Mouse (Mus musculus): ENCODE measurements at regions not wholly inside any gene's neighbourhood (a gene's known extent, or its start where the extent isn't known, plus 50 kb on each side); places are given as distances from the start of the nearest gene placed in this dataset.

DNA sequence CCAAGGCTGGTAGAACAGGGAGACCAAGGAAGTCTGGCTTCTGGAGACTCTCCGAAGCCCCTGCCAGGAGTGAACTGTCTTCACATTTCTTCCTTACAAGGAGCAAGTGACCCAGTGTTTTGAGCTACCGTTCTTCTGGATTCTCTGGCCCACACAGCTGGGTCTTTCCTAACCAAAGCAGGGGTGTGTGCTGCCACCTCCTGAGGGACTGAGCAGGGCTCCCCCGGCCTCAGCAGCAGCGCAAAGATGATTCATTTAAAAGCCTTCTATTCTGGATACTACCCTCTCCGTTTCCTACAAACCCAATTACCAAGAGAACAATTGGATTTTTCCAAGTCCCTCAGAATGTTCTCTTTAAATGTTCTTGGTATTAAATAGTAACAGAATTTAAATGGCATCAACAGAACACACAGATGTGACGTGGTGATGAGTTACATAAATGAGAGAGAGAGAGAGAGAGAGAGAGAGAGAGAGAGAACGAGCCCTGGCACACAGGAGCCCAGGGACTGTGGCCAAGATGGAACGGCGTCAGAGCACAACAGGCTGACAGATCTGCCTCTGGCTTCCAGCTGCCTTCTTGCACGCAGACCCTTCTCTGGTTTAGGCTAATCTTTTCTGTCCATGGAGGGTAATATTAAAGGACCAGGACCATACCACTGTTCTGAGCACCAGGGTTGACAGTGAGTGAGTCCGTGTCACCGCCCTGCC lies 191.6 kb downstream of the Agtpbp1 start:
- no peak overlapping the region for H3K27ac ChIP-seq (replicated peaks; ENCODE audit: low read depth, low read length)
- H3K4me3 ChIP-seq (ENCODE audit: insufficient read depth, low read depth, low read length), result no peak overlapping the region
- no peaks in the 10 kb centered on the region for H3K4me1 ChIP-seq (ENCODE audit: control insufficient read depth, insufficient read depth, insufficient read length, low read length)

DNA sequence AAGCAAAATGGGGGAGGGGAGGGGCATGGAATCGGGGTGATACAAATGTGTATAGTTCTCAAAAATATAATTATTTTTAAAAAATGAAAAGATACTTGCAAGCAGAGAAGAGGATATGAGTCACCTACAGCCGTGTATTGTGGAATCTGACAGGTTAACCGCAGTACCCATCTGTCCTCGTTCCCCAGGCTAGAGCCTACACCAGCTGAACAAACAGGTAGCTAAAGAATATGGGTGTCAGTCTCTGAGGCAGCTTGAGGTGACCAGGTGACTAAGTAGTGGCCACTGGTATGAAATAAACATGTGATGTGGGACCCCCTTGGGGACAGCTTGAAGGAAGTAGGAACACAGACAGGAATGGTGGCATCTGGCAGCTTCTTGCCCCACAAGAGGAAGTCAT lies 192.2 kb downstream of the Agtpbp1 start:
- H3K4me3 ChIP-seq (ENCODE audit: insufficient read depth, low read depth, low read length), result no peak overlapping the region
- no peak overlapping the region for H3K27ac ChIP-seq (replicated peaks; ENCODE audit: low read depth, low read length)
- H3K4me1 ChIP-seq (ENCODE audit: control insufficient read depth, insufficient read depth, insufficient read length, low read length), result no peaks in the 10 kb centered on the region

DNA sequence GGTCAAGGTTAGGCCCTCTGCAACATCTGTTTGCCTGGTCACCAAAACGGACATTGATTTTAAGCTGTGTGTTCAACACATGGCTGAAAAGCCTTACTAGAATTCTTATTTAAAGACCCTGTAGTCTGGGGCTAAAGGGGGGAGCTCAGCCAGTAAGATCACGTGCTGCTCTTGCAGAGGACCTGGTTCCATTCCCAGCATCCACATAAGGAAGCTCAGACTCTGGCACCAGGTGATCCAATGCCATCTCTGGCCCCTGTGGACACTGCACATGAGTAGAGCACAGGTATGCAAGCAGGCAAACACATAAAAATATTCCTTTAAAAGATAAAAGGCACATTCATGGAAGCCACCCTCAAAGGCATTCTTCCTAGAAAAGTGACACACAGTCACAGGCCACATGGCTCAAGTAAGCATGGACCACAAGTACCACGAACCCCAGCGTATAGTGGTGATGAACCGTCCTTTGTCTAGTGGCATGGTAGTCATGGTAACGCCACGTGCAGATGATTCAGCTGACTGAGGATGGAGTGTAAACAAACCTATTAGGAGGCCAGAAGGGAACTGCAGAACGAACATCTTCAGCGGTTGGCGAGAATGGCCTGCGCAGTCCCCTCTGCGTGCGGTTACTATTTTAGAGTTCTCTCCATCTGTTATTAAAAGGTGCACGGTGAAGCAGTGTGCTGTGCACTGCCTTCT lies 197.3 kb downstream of the Agtpbp1 start:
- no peak overlapping the region for H3K4me3 ChIP-seq (ENCODE audit: insufficient read depth, low read depth, low read length)
- H3K27ac ChIP-seq (replicated peaks; ENCODE audit: low read depth, low read length), result no peak overlapping the region
- no peaks in the 10 kb centered on the region for H3K4me1 ChIP-seq (ENCODE audit: control insufficient read depth, insufficient read depth, insufficient read length, low read length)

DNA sequence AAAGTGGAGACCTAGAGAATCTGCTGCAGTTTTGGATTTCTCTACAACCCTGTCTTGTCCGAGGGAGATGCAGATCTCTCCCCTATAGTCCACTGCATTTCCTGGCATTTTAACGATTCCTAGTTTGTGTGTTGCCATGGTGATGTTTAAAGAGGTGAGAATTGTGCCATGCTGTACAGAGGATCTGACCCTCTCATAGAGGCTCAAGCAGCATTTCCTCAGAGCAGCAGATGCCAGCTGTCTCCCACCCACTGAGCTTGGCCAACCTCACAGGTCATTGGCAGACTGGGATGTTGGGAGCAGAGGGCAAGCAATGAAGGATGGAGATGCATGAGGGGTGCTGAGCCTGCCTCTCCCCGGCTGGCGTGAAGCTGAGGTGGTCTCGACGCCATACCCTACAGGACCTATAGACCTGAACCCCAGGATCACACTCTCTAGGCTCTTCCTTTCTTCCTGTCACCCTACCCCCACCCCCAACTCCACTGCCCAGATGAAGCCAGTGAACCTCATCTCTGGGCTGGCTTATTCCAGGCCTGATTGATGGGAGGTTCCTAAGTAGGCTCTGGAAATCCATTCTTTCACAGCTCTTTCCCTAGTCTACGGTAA lies 198.0 kb downstream of the Agtpbp1 start:
- Histone ChIP-seq H3K27ac (replicated peaks; ENCODE audit: low read depth, low read length) (no peak overlapping the region), H3K4me3 (ENCODE audit: insufficient read depth, low read depth, low read length) (no peak overlapping the region), H3K4me1 (ENCODE audit: control insufficient read depth, insufficient read depth, insufficient read length, low read length) (no peaks in the 10 kb centered on the region)

DNA sequence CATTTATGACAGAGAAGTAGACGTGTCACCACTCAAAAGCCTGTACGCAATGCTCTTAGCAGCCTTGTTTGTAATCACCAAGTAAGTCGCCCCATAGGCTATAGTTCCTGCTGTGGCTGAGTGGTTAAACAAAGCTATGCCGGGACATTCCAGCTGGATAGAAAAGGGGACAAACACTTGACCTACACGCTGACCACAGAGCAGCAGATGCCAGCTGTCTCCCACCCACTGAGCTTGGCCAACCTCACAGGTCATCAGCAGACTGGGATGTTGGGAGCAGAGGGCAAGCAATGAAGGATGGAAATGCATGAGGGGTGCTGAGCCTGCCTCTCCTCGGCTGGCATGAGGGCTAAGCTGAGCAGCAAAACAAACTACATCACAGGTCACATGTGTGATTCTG lies 199.2 kb downstream of the Agtpbp1 start:
- no peak overlapping the region for H3K4me3 ChIP-seq (ENCODE audit: insufficient read depth, low read depth, low read length)
- H3K27ac ChIP-seq (replicated peaks; ENCODE audit: low read depth, low read length), result no peak overlapping the region
- no peaks in the 10 kb centered on the region for H3K4me1 ChIP-seq (ENCODE audit: control insufficient read depth, insufficient read depth, insufficient read length, low read length)

DNA sequence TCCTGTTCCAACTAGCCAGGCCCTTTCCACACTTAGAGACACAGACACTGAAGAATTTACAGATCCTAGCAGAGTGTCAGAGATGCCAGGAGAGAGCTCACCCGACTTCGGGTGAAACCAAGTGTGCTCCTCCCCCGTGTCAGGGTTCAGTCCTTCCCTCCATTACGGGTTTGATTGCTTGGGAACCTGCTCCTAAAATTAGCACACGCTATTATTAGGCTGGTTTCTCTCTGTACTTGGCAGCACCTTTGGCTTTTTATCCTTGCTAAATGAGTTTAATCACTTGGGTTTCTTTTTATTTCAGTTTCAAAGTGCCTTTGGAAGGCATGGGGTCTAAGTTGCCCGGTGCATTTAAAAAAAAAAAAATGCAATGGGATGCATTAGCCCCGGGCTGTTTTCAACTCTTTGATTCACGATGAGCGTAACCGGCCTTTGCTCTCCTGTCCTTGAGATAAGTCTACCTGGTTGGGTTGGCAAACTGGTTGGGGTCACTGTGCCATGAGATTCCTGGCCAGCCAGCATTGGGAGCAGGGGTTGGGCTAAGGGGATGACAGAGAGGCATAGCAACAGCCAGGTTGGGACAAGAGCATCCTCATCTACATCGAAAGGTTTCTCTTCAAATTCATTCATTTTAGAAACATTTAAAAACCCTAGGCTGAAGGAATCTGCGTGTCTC lies 214.7 kb downstream of the Agtpbp1 start:
- H3K4me1 ChIP-seq (ENCODE audit: control insufficient read depth, insufficient read depth, insufficient read length, low read length), result no peaks in the 10 kb centered on the region
- H3K27ac ChIP-seq (replicated peaks; ENCODE audit: low read depth, low read length), result no peak overlapping the region
- no peak overlapping the region for H3K4me3 ChIP-seq (ENCODE audit: insufficient read depth, low read depth, low read length)

DNA sequence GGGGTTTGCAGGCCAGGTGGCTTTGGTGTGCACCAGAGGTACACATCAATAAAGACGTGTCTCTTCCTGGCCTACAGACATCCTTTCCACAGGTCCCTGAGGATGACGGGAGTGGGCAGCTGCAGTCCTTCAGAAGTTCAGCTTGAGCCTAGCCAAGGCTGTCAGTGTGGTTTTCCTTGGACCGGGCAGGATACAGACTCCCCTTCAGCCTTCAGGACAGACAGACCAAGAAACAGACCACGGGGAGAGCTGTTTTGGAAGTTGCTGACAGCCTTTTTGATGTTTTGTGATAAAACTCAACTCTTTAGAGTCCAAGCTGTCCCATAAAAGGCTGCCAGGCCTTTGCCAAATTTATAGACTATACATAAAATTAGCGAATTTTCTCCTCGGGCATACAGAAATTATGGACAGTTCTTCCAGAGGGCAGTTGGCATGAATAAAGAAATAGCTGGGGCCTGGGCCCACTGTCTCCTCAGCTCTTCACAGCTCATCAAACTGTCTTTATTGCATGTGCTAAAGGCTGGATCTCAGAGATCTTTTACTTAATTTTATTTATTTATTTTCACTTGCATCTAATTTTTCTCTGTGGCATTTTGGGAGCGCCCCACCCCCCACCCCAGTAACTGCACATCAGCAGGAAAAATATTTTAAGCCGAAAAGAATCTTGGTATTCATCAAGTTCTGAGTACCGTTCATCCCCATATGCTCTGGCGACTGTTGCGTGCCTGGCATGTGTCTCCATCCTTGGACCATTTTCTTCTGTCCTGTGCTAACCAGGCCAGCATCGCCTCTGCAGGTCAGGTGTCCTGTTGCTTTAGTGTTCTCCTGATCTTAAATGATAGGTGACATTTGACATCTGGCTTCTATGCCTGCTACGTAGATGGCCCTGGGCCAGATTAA lies 216.2 kb downstream of the Agtpbp1 start:
- no peak overlapping the region for H3K27ac ChIP-seq (replicated peaks; ENCODE audit: low read depth, low read length)
- H3K4me3 ChIP-seq (ENCODE audit: insufficient read depth, low read depth, low read length), result no peak overlapping the region
- H3K4me1 ChIP-seq (ENCODE audit: control insufficient read depth, insufficient read depth, insufficient read length, low read length), result no peaks in the 10 kb centered on the region

DNA sequence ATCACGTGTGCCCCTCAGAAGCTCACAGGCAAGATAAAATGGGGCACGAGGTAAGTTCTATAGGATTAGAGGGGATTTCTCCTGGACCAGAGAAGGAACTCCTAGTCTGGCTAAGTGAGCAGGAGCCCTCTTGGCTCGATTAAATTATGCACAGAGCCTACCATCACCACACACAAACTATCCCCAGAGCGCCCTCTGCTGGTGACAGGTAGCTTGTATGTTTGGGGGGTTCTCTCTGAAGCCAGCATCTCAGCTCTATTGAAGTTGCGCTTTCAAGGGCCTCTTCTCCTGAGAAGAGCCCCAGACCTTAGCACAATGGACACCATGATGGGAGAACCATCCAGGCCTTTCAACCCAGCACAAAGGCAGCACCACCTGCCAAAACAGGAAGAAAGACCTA lies 219.6 kb downstream of the Agtpbp1 start:
- H3K27ac ChIP-seq (replicated peaks; ENCODE audit: low read depth, low read length), result no peak overlapping the region
- H3K4me1 ChIP-seq (ENCODE audit: control insufficient read depth, insufficient read depth, insufficient read length, low read length), result no peaks in the 10 kb centered on the region
- no peak overlapping the region for H3K4me3 ChIP-seq (ENCODE audit: insufficient read depth, low read depth, low read length)

DNA sequence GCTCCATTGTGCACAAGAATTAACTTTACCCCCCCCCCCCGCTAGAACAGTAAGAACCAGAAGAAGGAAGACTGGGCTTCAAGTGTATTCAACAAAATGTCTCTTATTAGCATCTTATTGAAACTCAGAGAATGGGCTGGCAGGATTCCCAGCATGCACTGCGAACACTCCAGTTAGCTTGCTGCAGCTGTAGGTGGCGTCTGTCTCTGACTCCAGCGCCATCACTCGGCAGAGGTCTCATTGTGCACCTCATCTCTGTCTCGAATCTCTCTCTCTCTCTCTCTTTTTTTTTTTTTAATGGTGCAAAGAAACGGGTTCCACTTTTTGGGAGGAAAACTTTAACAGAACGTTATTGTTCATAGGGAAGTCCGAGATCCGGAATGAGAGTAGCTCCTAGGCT lies 221.6 kb downstream of the Agtpbp1 start:
- H3K27ac ChIP-seq (replicated peaks; ENCODE audit: low read depth, low read length), result no peak overlapping the region
- H3K4me3 ChIP-seq (ENCODE audit: insufficient read depth, low read depth, low read length), result no peak overlapping the region
- no peaks in the 10 kb centered on the region for H3K4me1 ChIP-seq (ENCODE audit: control insufficient read depth, insufficient read depth, insufficient read length, low read length)

DNA sequence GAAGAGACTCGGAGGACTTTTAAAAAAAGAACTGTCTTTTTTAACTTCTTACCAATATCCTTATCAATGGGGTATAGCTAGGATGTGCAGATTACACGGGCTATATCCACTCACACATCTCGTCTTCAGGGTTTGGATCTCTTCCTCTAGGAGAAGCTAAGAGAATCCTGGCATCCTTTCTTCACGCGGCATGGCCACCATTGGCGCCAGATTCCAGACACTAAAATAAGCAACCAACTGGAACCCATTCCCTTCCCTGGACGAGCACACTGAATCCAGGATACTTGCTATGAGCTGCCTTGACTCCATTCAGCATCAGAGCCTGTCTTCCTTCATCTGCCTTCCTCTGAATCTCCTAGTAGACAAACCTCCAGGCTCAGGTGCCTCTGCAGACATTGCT lies 223.7 kb downstream of the Agtpbp1 start:
- Histone ChIP-seq H3K4me1 (ENCODE audit: control insufficient read depth, insufficient read depth, insufficient read length, low read length) (no peaks in the 10 kb centered on the region), H3K27ac (replicated peaks; ENCODE audit: low read depth, low read length) (no peak overlapping the region), H3K4me3 (ENCODE audit: insufficient read depth, low read depth, low read length) (no peak overlapping the region)

DNA sequence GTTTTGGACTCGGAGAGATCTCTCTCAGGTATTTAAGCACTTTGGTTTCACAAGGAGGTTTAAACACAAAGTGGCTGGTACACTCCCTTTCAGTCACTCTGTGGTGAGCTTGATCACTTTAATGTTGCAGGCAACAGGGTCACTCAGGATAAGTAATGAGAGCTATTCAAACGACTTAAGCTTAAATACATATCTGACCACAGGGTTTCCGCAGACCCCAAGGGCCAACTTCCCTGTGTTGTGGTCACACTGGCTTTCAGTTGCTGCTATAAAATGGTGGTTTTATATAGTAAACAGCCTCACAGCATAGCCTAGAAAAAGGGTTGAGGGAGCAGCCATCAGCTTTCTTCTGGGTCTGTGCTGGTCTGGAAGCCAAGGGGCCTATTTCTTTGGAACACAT lies 225.0 kb downstream of the Agtpbp1 start:
- H3K27ac ChIP-seq (replicated peaks; ENCODE audit: low read depth, low read length), result no peak overlapping the region
- no peak overlapping the region for H3K4me3 ChIP-seq (ENCODE audit: insufficient read depth, low read depth, low read length)
- no peaks in the 10 kb centered on the region for H3K4me1 ChIP-seq (ENCODE audit: control insufficient read depth, insufficient read depth, insufficient read length, low read length)

DNA sequence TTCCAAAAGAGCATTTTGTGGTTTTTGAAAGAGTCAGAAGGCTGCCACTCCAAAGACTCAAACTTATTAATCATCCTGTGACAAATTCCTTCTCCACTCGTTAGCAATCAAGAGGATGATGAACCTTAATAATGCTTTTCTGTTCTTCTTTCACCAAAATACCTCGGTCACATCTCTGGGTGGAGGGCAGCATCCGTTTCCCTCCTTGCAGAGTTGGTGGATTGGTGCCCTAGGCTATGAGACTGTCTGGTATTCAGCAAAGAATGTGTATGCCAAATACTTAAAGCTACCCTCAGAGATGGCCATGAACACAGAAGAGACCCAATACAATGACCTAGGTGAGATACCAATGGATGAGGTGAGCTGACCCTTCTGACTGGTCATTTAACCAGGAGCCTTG lies 226.6 kb downstream of the Agtpbp1 start:
- no peak overlapping the region for H3K4me3 ChIP-seq (ENCODE audit: insufficient read depth, low read depth, low read length)
- no peaks in the 10 kb centered on the region for H3K4me1 ChIP-seq (ENCODE audit: control insufficient read depth, insufficient read depth, insufficient read length, low read length)
- H3K27ac ChIP-seq (replicated peaks; ENCODE audit: low read depth, low read length), result no peak overlapping the region

DNA sequence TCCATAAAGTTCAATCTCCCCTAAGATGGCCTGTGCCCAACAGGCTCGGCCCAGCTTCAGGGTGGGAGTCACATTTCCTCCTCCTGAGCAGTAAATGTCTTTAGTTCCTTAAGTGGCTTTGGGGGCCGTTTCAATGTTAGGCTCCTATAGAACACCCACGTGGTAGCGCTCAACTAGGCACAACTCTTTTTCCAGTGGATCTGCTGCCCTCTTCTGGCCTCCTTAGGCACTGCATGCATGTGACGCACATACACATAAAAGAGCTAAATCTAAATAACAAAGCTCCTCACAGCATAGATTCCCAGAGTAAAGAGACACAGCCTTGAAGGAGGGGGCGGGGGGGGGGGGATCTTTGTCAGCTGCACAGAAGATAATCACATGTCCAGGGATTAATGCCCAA lies 233.6 kb downstream of the Agtpbp1 start:
- no peaks in the 10 kb centered on the region for H3K4me1 ChIP-seq (ENCODE audit: control insufficient read depth, insufficient read depth, insufficient read length, low read length)
- no peak overlapping the region for H3K27ac ChIP-seq (replicated peaks; ENCODE audit: low read depth, low read length)
- no peak overlapping the region for H3K4me3 ChIP-seq (ENCODE audit: insufficient read depth, low read depth, low read length)

DNA sequence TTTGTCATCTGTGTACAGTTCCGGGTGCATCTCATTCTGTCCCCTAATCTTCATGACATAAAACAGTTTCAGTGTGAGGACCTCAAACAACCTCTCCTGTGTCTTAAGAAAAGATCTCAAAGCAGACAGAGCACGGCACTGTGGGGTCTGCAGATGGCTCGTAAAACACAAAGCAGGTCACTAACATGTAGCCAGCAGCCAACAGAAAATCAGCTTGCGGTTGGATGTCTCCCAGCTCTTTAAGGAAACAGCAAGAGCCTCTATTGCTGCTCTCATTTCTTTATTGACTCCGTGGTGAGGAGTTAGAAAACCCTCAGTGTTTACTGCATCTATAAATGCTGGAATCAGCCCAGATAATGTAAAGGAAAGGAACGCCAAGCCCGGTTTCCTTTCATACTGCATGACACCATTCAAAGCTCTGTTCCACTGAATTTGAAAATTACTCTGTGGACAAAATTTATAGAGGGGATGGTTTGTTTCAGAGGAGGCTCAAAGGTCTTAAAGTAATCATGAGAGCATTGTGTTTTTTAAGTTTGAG lies 234.3 kb downstream of the Agtpbp1 start:
- Histone ChIP-seq H3K27ac (replicated peaks; ENCODE audit: low read depth, low read length) (no peak overlapping the region), H3K4me1 (ENCODE audit: control insufficient read depth, insufficient read depth, insufficient read length, low read length) (no peaks in the 10 kb centered on the region), H3K4me3 (ENCODE audit: insufficient read depth, low read depth, low read length) (no peak overlapping the region)
